Mouse (Mus musculus) neural tube, embryonic 15.5 days (tissue): ENCODE measurements around the gene Arrdc5. TPM values are rescaled to one million over a fixed set of nuclear protein-coding genes. Genes with fewer than 3 reads are reported as not detected.
A peak's percentile ranks its signal among the peaks of the same experiment; 100 is the strongest.

Source experiments
- ATAC-seq: fragments of 200-750 bp; cut with Nextera tagmentation; 2 replicates; pipeline ENCODE4 v1.8.0; 2017; ENCODE audit warnings: mild to moderate bottlenecking, moderate TSS enrichment, moderate library complexity; ENCODE audit not compliant: low FRiP score
- H3K27ac ChIP-seq: fragments of 300-500 bp; sonication (generic); replicated peaks from 2 replicates; pipeline ENCODE4 v1.5.1; 2015; ENCODE audit warnings: mild to moderate bottlenecking, inconsistent platforms
- H3K27me3 ChIP-seq: fragments of 300-500 bp; sonication (generic); replicated peaks from 2 replicates; pipeline ENCODE4 v1.6.1; 2015; ENCODE audit warnings: inconsistent platforms
- H3K36me3 ChIP-seq: fragments of 300-500 bp; sonication (generic); 2 replicates; pipeline ENCODE4 v1.6.1; 2015; ENCODE audit warnings: inconsistent platforms
- H3K4me1 ChIP-seq: fragments of 300-500 bp; sonication (generic); 2 replicates; pipeline ENCODE4 v1.6.1; 2015; ENCODE audit warnings: inconsistent platforms
- H3K4me2 ChIP-seq: fragments of 300-500 bp; sonication (generic); 2 replicates; pipeline ENCODE4 v1.6.1; 2015; ENCODE audit warnings: inconsistent platforms, mild to moderate bottlenecking, moderate library complexity
- H3K4me3 ChIP-seq: fragments of 300-500 bp; sonication (generic); replicated peaks from 2 replicates; pipeline ENCODE4 v1.5.1; 2015; ENCODE audit warnings: mild to moderate bottlenecking, inconsistent platforms
- H3K9ac ChIP-seq: fragments of 300-500 bp; sonication (generic); replicated peaks from 2 replicates; pipeline ENCODE4 v1.6.1; 2015; ENCODE audit warnings: mild to moderate bottlenecking, inconsistent platforms
- H3K9me3 ChIP-seq: fragments of 300-500 bp; sonication (generic); replicated peaks from 2 replicates; pipeline ENCODE4 v1.6.1; 2016; ENCODE audit warnings: inconsistent platforms
- WGBS: fragments of 180-500 bp; shearing (Covaris S2); methylation state at CpG from one replicate; pipeline ENCODE4 v1.1.7; 2015; ENCODE audit warnings: mixed read lengths; 5-methylcytosine and 5-hydroxymethylcytosine counted together
- polyA plus RNA-seq: library from polyadenylated mRNA; unstranded; fragments of >200 nt; fragmentation: Nextera tagmentation; extraction: Ambion mirVana; gene quantifications from 2 replicates; pipeline ENCODE4 v1.2.1, GENCODE M21; 2015

Gene Arrdc5
- polyA plus RNA-seq, 1 experiment from 2014 or later: not detected

DNA sequence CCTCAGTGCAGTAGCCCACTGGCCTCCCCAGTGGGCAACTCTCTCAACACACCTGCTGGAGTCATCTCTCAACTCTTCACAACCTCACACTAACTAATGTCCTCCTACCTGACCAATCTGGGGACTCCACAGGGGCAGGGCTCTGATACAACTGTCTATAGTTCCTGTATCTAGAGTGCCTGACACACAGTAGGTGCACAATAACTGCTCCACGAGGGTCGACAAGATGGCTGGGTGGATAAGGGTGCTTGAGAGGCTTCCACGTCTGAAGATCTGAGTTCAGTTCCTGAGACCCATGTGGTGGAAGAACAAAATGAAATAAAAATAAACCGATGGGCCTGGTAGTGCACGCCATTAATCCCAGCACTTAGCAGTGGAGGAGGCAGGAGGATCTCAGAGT is 26.1 kb downstream of the Arrdc5 start:
- peaks cover 31% of the 10 kb centered on the region for H3K4me1 ChIP-seq
- H3K27ac ChIP-seq: no peak overlapping the region
- no peaks in the 10 kb centered on the region for H3K9me3 ChIP-seq
- H3K4me3 ChIP-seq: no peak overlapping the region
- H3K27me3 ChIP-seq: no peaks in the 10 kb centered on the region
- WGBS: 90% methylated on average over 5 of the region's 5 CpGs
- no peak overlapping the region for H3K4me2 ChIP-seq
- H3K36me3 ChIP-seq: no peaks in the 10 kb centered on the region
- H3K9ac ChIP-seq: no peak overlapping the region
- ATAC-seq: no peak

DNA sequence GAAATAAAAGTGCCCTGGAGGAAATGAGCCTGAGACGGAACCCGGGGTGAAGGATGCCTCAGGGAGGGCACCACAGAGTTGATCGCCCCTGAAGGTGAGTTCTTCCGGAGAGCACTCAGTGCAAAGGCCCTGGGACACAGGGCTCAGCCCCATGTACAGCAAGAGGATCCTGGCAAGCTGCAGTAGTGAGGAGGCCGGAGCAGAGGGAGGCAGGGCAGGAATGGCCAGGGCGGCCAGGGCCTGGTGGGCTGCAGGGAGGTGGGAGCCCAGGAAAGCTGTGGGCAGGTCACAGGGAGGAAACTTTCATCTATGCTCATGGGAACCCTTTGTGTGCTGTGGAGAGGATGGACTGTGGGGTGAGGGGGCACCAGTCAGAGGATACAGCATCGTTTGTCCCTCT is 26.6 kb downstream of the Arrdc5 start:
- no peak overlapping the region for H3K4me2 ChIP-seq
- no peak for ATAC-seq
- no peaks in the 10 kb centered on the region for H3K36me3 ChIP-seq
- peaks cover 35% of the 10 kb centered on the region for H3K4me1 ChIP-seq
- no peaks in the 10 kb centered on the region for H3K27me3 ChIP-seq
- H3K4me3 ChIP-seq: no peak overlapping the region
- no peak overlapping the region for H3K9ac ChIP-seq
- WGBS: 85% methylated on average over 7 of the region's 7 CpGs
- H3K27ac ChIP-seq: no peak overlapping the region
- no peaks in the 10 kb centered on the region for H3K9me3 ChIP-seq

DNA sequence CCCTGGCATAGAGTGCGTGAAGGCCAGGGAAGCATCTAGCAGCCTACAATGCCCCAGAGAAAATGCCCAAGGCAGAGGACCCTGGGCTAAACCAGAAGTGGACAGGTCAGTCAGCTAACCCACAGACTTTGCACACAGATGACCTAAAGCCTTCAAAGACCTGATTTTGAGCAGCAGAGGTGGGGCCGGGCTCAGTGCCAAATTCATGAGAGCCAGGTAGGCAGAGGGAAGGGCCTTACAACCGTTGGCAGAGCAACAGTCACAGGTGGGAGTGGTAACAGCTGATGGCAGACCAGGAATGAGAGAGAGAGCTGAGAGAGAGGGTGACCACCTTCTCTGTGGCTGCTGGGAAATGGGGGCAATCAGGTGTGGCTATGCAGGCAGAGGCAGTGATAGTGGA is 27.4 kb downstream of the Arrdc5 start:
- Histone ChIP-seq H3K9ac (no peak overlapping the region), H3K27me3 (no peaks in the 10 kb centered on the region), H3K4me2 (no peak overlapping the region), H3K27ac (no peak overlapping the region), H3K9me3 (no peaks in the 10 kb centered on the region), H3K36me3 (no peaks in the 10 kb centered on the region), H3K4me1 (peaks cover 34% of the 10 kb centered on the region), H3K4me3 (no peak overlapping the region)
- WGBS: 77% methylated on average over 3 of the region's 3 CpGs
- ATAC-seq: no peak

DNA sequence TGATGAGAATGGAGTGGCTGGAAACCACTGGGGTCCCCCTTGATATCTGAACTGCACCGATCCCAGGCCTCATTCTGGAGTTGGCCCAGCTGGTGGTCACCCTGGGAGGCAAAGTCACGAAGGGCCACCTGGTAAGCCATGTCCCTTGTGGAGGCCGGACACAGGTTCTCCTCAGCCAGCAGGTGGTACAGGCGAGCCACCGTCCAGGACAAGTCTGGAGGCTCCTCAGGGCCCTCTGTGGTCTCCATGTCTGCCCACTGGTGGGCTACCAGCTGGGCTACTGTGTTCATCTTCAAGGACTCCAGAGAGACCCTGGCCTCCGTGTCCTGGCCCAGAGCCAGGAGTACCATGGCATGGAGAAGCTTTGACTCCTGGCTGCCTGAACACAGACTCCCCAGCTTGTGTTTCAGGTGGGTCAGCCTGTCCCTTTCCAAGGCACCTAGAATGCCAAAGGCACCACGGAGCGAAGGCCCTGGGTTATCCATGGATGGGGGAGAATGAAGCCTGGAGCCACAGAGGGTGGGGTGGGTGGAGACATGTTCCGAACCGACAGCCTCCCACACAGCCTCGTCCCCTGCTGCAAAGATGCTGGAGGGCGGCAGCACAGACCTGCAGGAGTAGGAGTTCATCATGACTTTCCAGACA is 28.4 kb downstream of the Arrdc5 start:
- WGBS: 91% methylated on average over 12 of the region's 12 CpGs
- Histone ChIP-seq H3K27ac (no peak overlapping the region), H3K4me1 (peaks cover 25% of the 10 kb centered on the region), H3K4me2 (no peak overlapping the region), H3K27me3 (no peaks in the 10 kb centered on the region), H3K4me3 (no peak overlapping the region), H3K9ac (no peak overlapping the region), H3K9me3 (no peaks in the 10 kb centered on the region), H3K36me3 (no peaks in the 10 kb centered on the region)
- no peak for ATAC-seq

DNA sequence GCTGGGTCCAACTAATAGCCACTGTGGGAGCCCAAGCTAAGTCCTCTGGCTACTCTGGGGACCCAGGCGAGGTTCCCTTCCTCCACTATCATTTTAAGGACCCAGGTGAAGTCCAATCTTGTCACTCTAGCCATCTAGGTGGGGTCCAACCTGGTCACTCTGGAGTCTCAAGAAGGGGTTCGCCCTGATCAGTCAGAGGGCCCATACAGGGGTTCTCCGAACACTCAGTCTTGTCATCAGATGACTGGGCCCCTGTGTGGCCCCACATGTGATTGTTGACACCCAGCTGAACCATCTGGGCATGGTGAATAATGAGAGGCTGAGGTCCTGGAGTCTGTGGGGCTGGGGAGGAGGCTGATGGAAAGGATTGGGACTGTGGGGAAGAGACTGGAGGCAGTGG is 30.3 kb downstream of the Arrdc5 start:
- Histone ChIP-seq H3K4me3 (peak overlapping the region; percentile 42), H3K9ac (peak overlapping the region; percentile 55), H3K4me1 (peaks cover 19% of the 10 kb centered on the region), H3K27me3 (no peaks in the 10 kb centered on the region), H3K27ac (peak overlapping the region; percentile 89), H3K4me2 (peak overlapping the region; percentile 76), H3K9me3 (no peaks in the 10 kb centered on the region), H3K36me3 (peaks cover 5% of the 10 kb centered on the region)
- ATAC-seq: peak; percentile 18
- 81% methylated on average over 3 of the region's 3 CpGs for WGBS

DNA sequence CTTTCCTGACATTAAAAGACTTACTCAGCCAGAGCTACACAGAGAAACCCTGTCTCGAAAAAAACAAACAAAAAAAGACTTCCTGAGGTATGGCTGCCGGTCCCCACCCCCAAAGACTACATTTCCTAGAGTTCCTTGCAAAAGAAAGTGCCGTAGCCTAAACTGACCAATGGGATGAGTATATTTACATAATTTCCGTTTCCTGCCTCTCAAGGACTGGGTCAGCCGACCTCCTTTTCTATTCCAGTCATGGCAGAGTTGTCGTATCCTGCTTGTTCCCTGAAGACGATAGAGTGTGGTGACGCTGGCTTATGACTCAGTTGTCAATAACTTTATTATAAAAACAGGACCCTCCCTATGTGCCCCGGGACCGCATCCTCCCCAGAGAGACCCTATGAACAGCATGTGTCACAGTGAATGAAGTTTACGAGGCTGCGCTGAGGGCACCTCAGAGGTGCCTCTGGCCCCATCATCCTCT is 30.9 kb downstream of the Arrdc5 start:
- Histone ChIP-seq H3K4me1 (peaks cover 23% of the 10 kb centered on the region), H3K4me2 (peak overlapping the region; percentile 76), H3K27ac (peak overlapping the region; percentile 89), H3K9ac (peak overlapping the region; percentile 55), H3K4me3 (peak overlapping the region; percentile 42), H3K36me3 (peaks cover 5% of the 10 kb centered on the region), H3K9me3 (no peaks in the 10 kb centered on the region), H3K27me3 (no peaks in the 10 kb centered on the region)
- WGBS: 15% methylated on average over 12 of the region's 12 CpGs
- peak; percentile 86 for ATAC-seq

DNA sequence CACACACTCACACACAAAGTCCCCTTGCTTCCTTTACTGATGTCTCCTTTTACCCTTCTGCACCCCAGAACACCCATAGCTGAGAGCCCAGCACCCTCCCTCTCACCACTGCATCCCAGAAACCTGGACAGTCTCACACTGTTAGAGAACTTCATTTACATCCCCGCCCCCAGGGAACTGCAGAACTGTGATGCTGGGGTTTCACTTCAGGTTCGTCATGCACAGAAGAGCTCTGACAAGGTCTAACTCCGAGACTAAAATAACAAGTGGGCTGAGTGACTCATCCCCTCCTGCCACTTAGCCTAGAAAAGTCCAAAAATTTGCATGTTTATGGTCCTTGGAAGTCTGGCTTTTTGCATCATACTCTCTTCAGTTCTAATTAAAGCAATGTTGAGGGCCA is 33.8 kb downstream of the Arrdc5 start:
- ATAC-seq: no peak
- Histone ChIP-seq H3K27me3 (no peaks in the 10 kb centered on the region), H3K4me1 (peaks cover 43% of the 10 kb centered on the region), H3K4me3 (no peak overlapping the region), H3K9ac (no peak overlapping the region), H3K27ac (no peak overlapping the region), H3K9me3 (no peaks in the 10 kb centered on the region), H3K4me2 (no peak overlapping the region), H3K36me3 (peaks cover 25% of the 10 kb centered on the region)
- 77% methylated on average over 3 of the region's 3 CpGs for WGBS

DNA sequence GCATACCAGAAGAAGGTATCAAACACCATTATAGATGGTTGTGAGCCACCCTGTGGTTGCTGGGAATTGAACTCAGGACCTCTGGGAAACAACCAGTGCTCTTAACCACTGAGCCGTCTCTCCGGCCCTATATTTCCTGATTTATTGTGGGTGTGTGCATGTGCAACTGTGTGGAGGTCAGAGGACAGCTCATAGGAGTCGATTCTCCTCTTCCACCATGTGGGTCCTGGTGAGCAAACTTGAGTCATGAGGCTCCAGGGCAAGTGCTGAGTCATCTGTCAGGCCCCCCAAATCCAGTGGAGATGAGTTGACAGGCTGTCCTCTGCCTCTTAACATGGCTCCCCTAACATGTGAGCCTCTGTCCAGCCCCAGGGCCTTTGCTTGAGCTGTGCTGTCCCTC is 34.2 kb downstream of the Arrdc5 start:
- Histone ChIP-seq H3K9ac (no peak overlapping the region), H3K4me2 (no peak overlapping the region), H3K4me1 (peaks cover 47% of the 10 kb centered on the region), H3K9me3 (no peaks in the 10 kb centered on the region), H3K4me3 (no peak overlapping the region), H3K27ac (no peak overlapping the region), H3K27me3 (no peaks in the 10 kb centered on the region), H3K36me3 (peaks cover 28% of the 10 kb centered on the region)
- no peak for ATAC-seq
- WGBS: 88% methylated on average over 3 of the region's 3 CpGs

DNA sequence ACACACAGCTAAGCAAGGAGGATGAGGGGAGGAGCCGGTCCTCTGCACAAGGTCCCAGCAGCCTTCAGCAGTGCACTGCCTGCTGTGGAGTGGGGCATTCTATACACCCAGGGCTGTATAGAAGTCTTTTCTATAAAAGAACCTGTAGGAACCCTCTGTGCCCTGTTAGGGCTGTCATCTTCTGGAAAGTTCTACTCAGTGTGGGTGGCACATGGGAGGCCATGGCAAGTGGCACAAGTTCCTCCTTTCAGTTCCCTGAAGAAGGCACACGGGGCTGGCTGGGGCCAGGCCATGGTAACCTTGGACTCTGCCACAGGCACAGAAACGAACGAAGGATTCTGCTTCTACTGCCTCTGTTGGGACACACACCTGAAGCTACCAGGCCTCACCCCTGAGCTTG is 35.1 kb downstream of the Arrdc5 start:
- no peak for ATAC-seq
- no peak overlapping the region for H3K27ac ChIP-seq
- peaks cover 32% of the 10 kb centered on the region for H3K36me3 ChIP-seq
- no peaks in the 10 kb centered on the region for H3K27me3 ChIP-seq
- no peak overlapping the region for H3K9ac ChIP-seq
- no peak overlapping the region for H3K4me2 ChIP-seq
- WGBS: 81% methylated on average over 4 of the region's 4 CpGs
- H3K4me1 ChIP-seq: peaks cover 55% of the 10 kb centered on the region
- H3K4me3 ChIP-seq: no peak overlapping the region
- no peaks in the 10 kb centered on the region for H3K9me3 ChIP-seq

DNA sequence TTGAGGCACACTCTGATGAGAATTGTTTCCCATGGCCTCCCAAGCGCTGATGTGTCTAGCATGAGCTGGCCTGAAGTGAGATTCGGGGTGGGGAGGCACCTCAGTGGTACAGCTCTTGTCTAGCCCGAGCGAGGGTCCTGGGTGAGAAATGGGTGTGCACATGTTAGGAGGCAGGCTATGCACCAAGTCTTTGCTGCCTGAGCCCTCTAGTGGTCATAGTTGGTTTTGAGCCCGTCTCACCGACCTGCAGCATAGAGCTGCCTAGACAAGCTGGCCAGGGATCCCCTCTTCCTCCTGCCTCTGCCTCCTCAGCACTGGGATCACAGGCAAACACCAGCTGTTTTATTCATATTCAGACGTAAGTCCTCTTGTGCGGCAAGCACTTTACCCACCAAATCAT is 36.1 kb downstream of the Arrdc5 start:
- H3K9ac ChIP-seq: no peak overlapping the region
- peak; percentile 76 for ATAC-seq
- H3K4me3 ChIP-seq: no peak overlapping the region
- H3K4me1 ChIP-seq: peaks cover 57% of the 10 kb centered on the region
- no peaks in the 10 kb centered on the region for H3K27me3 ChIP-seq
- no peak overlapping the region for H3K27ac ChIP-seq
- no peak overlapping the region for H3K4me2 ChIP-seq
- H3K9me3 ChIP-seq: no peaks in the 10 kb centered on the region
- 22% methylated on average over 8 of the region's 8 CpGs for WGBS
- peaks cover 41% of the 10 kb centered on the region for H3K36me3 ChIP-seq

DNA sequence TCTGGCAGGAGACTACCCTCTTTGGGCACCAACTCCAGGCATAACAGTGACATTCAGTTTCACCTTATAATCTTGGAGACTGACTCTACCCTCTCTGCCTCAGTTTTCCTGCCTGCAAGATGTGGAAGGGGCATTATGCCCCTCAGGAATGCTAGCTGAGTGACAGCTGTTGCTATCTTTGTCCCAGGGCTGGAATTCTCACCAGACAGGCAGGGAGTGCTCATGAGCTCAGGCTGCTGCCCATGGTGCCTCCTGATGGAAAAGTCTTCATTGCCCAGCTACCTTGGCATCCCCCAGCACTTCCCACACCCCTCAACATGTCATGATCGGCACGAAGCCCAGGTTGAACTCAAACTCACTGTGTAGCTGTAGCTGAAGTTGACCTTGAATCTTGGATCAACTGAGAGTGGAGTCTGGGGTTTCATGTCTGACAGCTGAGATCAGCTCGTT is 37.4 kb downstream of the Arrdc5 start:
- H3K36me3 ChIP-seq: peaks cover 48% of the 10 kb centered on the region
- no peak overlapping the region for H3K4me3 ChIP-seq

DNA sequence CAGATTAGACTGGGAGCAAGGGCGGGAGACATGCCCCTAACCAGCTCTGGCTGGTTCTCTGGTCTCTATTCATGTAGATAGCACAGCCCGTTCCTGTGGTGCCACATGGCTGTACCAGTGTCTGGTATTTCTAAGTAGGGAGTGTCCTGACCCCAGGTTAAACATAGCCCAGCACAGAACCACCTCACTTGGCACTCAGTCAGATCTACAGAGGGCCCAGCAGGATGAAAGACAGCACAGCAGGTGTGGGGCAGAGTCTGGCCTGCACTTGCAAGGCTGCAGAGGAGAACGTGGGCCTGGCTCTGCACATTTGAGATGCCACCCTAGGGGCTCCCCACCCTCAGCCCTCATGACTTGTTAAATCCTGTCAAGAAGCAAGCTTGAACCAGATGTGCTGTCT is 38.9 kb downstream of the Arrdc5 start:
- ATAC-seq: no peak
- H3K9ac ChIP-seq: no peak overlapping the region; the same call in 1 of the 2 replicates
- 73% methylated on average over 3 of the region's 3 CpGs for WGBS
- H3K4me3 ChIP-seq: no peak overlapping the region
- no peaks in the 10 kb centered on the region for H3K27me3 ChIP-seq
- H3K27ac ChIP-seq: no peak overlapping the region
- peak overlapping the region; percentile 15; the same call in 1 of the 2 replicates for H3K4me2 ChIP-seq
- H3K4me1 ChIP-seq: peaks cover 72% of the 10 kb centered on the region
- H3K9me3 ChIP-seq: no peaks in the 10 kb centered on the region
- peaks cover 48% of the 10 kb centered on the region for H3K36me3 ChIP-seq

More for the DNA sequence above, 37.4 kb downstream of the Arrdc5 start:
- ATAC-seq: no peak
- H3K9me3 ChIP-seq: no peaks in the 10 kb centered on the region
- no peaks in the 10 kb centered on the region for H3K27me3 ChIP-seq
- H3K27ac ChIP-seq: no peak overlapping the region
- H3K4me2 ChIP-seq: no peak overlapping the region
- no peak overlapping the region for H3K9ac ChIP-seq
- WGBS: 91% methylated on average over 3 of the region's 3 CpGs
- peaks cover 67% of the 10 kb centered on the region for H3K4me1 ChIP-seq
